Mouse (Mus musculus) telencephalon, adult 2 months (tissue): ENCODE measurements around the gene Ehmt1.
"Not testable (repeated sequence)": the region's sequence is repeated elsewhere in the genome, so short reads cannot be mapped to it uniquely, and the experiment has no call there.

Source experiments
- DNase-seq: peaks from one replicate; pipeline ENCODE4 v3.0.0-alpha.2; 2011; ENCODE audit warnings: low read depth, low spot score

Ehmt1 gene

DNA sequence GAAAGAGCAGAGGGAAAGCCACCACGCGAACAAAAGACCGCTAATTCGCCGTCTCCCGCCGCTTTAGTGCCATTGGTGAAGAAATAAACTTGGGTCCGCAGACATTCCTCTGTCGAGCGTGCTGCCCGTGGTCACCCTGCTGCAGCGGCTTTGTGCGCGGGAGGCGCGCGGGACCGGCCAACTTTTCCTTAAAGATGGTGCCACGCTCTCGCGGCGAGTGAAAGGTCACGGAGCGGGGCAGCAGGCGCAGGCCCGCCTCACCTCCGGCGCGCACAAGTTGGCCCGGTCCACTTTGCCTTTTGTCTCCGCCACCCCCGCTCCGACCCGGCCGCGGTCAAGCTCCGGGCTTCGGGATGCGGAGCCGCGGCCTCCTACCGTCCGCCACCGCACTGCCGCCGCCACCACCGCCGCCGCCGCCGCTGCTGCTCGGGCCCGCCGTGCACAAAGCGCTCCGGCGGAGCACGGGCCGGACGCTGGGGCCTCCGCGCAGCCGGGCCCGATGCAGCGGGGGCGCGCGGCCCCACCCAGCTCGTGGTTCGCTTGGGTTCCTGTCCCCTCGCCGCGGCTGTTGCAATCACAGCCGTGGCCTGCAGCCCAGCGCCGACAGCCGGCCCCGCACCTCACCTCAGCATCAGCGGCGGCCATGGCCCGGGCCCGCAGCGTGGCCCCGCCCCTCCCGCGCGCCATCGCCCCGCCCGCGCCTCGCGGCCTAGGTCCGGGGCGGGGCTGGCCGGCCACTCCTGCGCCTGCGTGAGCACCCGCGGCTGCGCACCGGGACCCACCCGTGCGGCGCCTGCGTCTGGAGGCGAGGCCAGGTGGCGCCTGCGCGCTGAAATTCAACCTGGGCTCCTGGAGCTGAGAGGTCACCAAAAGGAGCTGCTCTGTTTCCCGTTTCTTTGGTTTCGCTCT lies at the start of gene Ehmt1:
Gene Ehmt1, minus strand, starts transcription at position 685 of the 909 bp plus-strand sequence.
- DNase-seq = peak; percentile 72

DNA sequence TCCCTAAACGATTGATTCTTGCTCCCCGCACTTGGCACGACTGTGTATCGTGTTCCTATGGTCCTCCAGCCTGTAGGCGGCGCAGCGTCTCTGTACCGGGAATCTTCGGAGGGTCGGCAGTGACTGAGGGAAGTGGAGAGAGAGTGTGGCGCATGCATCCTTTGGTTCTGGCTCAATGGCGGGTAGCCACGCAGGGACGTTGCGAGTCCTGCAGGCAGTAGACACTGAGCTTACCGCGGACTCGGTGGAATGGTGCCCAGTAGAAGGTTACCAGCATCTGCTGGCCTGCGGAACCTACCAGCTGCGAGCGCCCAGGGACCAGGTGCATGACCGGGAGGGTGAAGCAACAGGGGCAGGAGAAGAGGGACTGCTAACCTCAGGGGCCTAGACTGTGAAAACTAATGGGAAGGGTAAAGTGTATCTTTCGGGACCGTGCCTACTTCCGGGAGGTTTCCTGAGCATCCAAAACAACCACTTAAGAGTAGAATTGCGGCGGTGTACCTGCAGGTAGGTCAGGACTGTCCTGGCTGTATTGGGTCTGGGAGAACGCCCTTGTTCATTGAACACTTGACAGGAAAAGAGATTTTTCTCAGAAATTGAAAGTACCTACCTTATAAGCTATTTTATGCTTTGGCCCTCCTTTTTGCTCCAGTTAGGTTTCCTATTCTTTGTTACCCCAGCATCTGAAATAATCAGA lies 43.0 kb upstream of the Ehmt1 start, which contains the start of gene Dph7:
Gene Dph7, plus strand, starts transcription at position 97 of the 697 bp plus-strand sequence.
- DNase-seq = peak; percentile 81

DNA sequence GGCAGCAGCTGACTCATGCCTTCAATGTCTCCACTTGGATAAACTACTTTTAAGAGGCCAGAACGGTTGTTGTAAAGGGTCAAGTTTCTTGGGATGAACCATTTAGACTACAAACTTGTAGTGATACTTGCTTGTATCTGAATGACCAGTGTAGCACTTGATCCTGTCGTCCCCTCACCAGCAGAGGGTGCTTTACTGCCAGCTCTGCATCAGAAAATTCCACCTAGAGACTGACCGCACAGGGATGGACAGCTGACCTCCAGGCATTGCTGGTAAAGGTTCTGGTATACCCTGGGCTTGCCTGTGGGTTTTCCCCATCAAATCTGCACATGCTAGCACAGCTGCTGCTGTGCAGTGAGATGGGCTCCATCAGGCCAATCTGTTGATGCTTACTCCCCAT lies 41.5 kb upstream of the Ehmt1 start:
- peak; percentile 8 for DNase-seq

DNA sequence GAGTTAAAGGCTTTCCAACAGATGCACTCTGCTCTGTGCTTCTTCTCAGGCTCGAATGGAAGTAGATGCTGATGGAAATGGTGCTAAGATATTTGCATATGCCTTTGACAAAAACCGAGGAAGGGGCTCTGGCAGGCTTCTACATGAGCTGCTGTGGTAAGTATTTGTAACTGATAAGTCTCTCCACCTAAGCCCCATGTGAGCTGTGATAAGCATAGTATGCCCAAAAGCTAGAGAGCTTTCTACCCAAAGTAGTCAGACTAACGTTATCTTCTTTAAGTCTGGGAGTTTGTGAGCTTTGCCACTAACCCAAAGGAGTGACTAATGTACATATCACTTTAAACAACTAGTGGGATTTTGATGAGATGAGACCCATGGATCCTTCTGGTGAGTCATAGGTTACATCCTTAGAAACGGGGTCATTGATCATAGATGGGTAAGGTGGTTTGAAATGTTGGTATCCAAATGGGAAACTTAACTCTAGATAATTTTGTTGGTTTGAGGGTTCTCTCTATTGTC lies 33.2 kb upstream of the Ehmt1 start:
- no peak for DNase-seq

DNA sequence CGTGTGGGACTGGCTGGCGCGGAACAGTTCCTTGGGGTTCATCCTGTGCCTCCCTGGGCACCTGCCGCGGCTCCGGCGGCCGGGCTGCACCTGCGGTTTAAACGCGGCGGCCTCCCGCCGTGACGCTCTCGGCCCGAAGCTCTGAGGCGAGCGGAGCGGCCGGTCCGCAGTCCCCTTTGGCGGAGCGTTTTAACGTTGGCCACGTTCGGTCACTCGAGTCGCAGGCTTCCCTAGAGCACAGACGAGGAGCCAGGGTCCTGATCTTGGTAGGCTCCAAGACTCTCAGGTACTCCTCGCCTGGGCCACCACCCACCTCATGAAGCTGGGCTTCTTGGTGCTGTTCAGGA lies 30.7 kb upstream of the Ehmt1 start:
- DNase-seq = no peak

DNA sequence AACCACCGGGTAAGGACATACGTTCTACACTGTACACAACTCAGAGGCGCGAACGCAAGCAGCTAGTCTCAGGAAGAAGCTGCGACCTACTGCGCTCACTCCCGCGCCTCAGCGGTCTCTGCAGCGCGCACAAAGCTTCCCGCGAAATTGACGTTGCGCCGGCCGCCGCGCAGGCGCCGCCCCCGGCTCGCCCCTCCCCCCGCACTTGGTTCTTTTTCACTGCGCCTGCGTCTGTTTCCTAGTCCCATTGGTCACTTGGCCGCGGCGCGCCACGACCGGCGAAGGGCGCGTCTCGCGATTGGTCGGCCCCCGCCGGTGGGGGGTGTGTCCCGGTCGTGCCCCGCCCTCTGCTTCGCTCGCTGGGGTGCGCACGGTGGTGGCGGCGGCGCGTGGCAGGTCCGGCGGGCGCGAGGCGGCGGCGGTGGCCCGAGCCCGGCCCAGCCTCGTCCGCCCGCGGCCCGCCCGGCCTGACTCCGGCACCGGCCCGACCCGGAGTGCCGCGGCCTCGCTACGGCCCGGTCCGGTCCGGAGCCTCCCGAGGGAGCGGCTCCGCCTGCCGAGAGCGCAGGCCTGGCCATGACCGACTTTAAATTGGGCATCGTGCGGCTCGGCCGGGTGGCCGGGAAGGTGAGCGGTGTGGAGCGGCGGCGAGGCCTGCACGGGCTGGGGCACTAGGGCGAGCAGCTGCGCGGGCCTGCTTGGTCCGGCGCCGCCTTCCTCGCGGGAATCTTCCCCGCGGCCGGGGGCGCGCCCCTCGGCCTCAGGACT lies 30.2 kb upstream of the Ehmt1 start, which contains the start of gene Zmynd19:
Gene Zmynd19, plus strand, starts transcription at position 372 of the 768 bp plus-strand sequence.
- DNase-seq = peak; percentile 83

- DNase-seq = not testable (repeated sequence)
Measured at GRCm38 (mm10) chr2:24944304-24944703, 24.9 kb upstream of the Ehmt1 start.

GRCm38 (mm10) chr2:24942092-24942491 lies 22.7 kb upstream of the Ehmt1 start:
- no peak for DNase-seq

- peak; percentile 89 for DNase-seq
Measured at GRCm38 (mm10) chr2:24935057-24935796, 15.8 kb upstream of the Ehmt1 start, which contains the start of gene Arrdc1. Gene Arrdc1 (minus strand): TSS chr2:24935252.

DNA sequence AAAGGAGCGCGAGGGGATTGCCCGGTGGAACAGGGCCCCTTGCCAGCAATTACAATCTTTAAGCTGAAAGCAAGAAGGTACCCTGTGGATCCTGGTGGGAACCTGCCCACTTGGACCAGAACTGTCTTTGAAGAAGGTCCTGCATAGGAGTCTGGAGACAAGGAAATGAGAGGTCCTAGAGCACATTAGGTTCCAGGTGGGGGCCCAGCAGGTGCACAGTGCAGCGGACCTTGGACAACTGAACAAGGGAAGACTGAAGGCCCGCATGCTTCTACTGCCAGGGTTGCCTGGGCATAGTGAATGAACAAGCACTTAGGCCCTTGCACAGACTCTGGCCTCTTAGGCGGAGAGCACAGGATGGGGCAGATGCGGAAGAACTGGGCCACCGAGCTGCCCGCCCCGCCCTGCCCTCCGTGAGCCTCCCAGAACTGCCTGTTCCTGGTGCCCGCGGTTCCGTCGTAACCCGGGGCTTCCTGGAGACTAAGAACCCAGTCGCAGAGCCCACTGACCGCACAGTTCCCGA lies 15.1 kb upstream of the Ehmt1 start:
- DNase-seq = no peak

- no peak for DNase-seq
Measured at GRCm38 (mm10) chr2:24929593-24929992, 10.2 kb upstream of the Ehmt1 start.

GRCm38 (mm10) chr2:24929119-24929518 lies 9.7 kb upstream of the Ehmt1 start:
- no peak for DNase-seq

- no peak for DNase-seq
Measured at GRCm38 (mm10) chr2:24927810-24928479, 8.5 kb upstream of the Ehmt1 start.

DNA sequence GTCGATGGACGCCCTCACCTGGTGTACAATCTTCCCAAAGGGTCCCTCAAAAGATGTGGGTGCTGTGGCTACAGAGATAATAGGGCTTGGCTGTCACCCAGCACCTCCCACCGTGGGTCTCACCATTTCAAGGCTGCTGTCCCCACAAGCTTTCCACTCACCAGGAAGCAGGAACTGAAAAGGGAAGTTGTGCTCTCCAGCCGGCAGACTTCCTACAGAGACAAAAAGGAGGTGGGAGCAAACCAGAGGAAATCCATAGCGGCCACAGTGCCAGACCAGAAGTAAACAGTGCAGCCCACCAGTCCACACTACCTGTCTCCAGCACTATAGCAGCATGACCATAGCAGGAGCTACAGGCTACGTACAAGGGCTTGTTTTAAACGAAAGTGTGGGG lies 7.5 kb upstream of the Ehmt1 start:
- no peak for DNase-seq

DNA sequence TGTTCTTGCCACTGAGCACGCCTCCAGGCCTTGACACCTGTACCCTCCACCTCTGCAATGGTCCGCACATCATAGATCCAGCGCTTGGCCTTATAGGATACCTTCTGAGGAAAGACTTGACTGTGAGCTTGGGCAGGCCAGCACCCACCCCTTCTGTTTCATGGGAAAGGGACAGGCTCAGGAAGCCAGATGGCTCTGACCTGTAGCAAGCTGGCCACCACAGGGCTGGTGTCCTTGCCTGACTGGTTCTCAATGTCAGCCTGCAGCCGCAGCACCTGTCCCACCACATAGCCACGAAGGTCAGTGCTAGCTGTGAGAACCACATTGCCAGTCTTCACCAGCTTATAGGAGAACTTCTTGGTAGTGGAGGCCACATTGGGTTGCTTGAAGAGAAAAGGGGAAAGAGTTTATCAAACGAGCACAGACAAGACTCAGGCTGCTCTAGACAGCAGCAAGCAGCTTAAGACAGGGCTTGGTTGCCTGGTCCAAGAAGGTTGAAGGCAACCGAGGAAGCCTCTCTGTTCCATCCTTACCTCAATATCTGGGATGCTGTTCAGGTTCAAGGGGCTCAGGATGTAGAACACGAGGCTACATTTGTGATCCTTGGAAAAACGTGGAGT lies 7.0 kb upstream of the Ehmt1 start:
- DNase-seq = no peak

GRCm38 (mm10) chr2:24925284-24925683 lies 5.9 kb upstream of the Ehmt1 start:
- DNase-seq = no peak

DNA sequence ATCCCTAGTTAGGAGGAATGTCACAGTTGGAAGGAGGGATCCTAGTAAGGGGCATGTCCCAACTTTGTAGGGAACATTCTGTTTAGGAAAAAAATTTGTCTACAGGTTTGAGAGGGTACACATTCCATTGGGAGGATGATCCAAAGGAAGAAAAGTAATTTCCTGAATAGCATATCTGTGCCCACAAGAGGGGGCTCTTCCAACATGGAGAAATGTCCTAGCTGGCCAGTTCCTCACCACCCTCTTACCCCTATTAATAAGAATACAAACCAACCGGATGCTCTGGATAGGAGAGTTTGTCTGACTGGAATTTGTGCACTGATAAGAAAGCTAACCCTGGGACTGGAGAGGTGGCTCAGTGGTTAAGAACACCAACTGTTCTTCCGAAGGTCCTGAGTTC lies 4.1 kb upstream of the Ehmt1 start:
- DNase-seq = no peak

DNA sequence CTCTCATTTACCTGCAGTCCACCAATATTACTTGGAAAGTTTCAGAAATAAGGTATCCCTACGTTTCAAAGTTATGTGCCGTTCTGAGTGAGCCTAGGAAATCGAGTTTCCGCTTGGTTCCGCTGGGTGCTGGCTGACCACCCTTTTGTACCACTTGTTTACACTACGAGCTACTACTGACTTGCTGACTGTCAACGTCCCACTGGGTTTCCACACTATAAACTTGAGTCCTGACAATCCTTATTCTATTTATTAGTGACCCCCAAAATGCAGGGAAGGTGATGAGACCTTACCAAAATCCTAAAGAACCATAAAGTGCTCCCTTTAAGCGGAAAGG lies 393 bp upstream of the Ehmt1 start:
- no peak for DNase-seq

DNA sequence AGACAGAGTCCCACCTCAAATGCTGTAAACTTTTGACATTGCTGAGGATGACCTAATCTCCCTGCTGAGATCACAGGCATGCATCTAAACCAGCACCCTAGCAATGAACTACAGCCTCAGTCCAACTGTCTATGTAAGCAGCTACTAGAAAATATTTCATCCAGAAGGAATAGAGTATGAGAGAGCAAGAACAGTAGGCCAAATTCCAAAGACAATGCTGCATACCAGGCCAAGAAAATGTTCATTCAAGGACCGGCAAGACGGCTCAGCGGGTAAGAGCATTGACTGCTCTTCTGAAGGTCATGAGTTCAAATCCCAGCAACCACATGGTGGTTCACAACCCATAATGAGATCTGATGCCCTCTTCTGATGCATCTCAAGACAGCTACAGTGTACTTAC lies 4.7 kb downstream of the Ehmt1 start:
- no peak for DNase-seq

DNA sequence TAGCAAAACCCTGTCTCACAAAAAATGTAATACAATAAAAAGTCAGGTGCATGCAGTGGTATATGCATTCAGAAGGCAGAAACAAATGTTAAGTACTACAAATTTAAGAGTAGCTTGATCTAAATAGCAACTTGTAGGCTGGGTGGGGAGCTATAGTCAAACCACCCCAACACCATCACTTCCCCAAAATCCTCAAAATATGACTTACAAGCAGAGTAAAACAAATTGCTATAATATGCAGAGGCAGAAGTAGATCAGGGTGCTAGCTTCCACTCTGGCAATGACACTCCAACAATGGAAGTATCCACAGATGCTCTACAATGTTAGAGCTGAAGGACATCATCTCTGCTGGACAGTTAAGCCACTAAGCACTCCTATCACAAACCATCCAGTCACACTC lies 6.8 kb downstream of the Ehmt1 start:
- no peak for DNase-seq
